Mouse (Mus musculus) lung, postnatal 0 days (tissue): ENCODE data around the gene Hpse2. TPM values are rescaled to one million over a fixed set of nuclear protein-coding genes. Genes with fewer than 3 reads are reported as not detected.

Source experiments
- ATAC-seq: fragments of 200-750 bp; cut with Nextera tagmentation; 2 replicates; pipeline ENCODE4 v1.8.0; 2017; ENCODE audit warnings: moderate library complexity
- DNase-seq: peaks from one replicate; pipeline ENCODE4 v3.0.0-alpha.2; 2016; ENCODE audit warnings: low spot score
- H3K27ac ChIP-seq: fragments of 300-500 bp; sonication (generic); 2 replicates; pipeline ENCODE4 v1.5.1; 2014; ENCODE audit warnings: antibody characterized with exemption, mild to moderate bottlenecking, low read length, mixed read lengths
- H3K27me3 ChIP-seq: fragments of 300-500 bp; sonication (generic); replicated peaks from 2 replicates; pipeline ENCODE4 v1.6.1; 2014; ENCODE audit warnings: low read length, mixed read lengths; ENCODE audit not compliant: insufficient read depth
- H3K36me3 ChIP-seq: fragments of 300-500 bp; sonication (generic); 2 replicates; pipeline ENCODE4 v1.6.1; 2014; ENCODE audit warnings: low read length, mixed read lengths; ENCODE audit not compliant: insufficient read depth
- H3K4me1 ChIP-seq: fragments of 300-500 bp; sonication (generic); 2 replicates; pipeline ENCODE4 v1.6.1; 2014; ENCODE audit warnings: antibody characterized with exemption, low read depth, low read length, mixed read lengths; ENCODE audit not compliant: insufficient read depth
- H3K4me2 ChIP-seq: fragments of 300-500 bp; sonication (generic); replicated peaks from 2 replicates; pipeline ENCODE4 v1.6.1; 2014; ENCODE audit warnings: low read depth, mild to moderate bottlenecking, low read length, moderate library complexity, mixed read lengths
- H3K4me3 ChIP-seq: fragments of 300-500 bp; sonication (generic); 2 replicates; pipeline ENCODE4 v1.5.1; 2014; ENCODE audit warnings: low read depth, low read length
- H3K9ac ChIP-seq: fragments of 300-500 bp; sonication (generic); replicated peaks from 2 replicates; pipeline ENCODE4 v1.6.1; 2014; ENCODE audit warnings: low read depth, mild to moderate bottlenecking
- H3K9me3 ChIP-seq: fragments of 300-500 bp; sonication (generic); 2 replicates; pipeline ENCODE4 v1.6.1; 2016; ENCODE audit warnings: low read length, mixed read lengths
- CTCF ChIP-seq: IDR thresholded peaks from 2 replicates; pipeline ENCODE4 v1.5.1; 2016; ENCODE audit warnings: antibody characterized with exemption, mild to moderate bottlenecking
- EP300 ChIP-seq: IDR thresholded peaks from 2 replicates; pipeline ENCODE4 v1.6.1; 2016; ENCODE audit warnings: antibody characterized with exemption, mild to moderate bottlenecking, control low read depth
- WGBS: fragments of 180-500 bp; shearing (Covaris S2); extraction: QIAGEN DNeasy Blood & Tissue Kit; methylation state at CpG from one replicate; pipeline ENCODE4 v1.1.7; 2014; 5-methylcytosine and 5-hydroxymethylcytosine counted together
- polyA plus RNA-seq: library from polyadenylated mRNA; unstranded; fragments of >200 nt; fragmentation: Nextera tagmentation; extraction: Ambion mirVana; gene quantifications from 2 replicates; pipeline ENCODE4 v1.2.1, GENCODE M21; 2015

Gene Hpse2
- polyA plus RNA-seq, 1 experiment from 2014 or later: 0.64 TPM

- H3K27me3 ChIP-seq: no peaks in the 10 kb centered on the region
- H3K27ac ChIP-seq: no peak overlapping the region
- 56% methylated on average over 2 of the region's 2 CpGs for WGBS
- no peaks in the 10 kb centered on the region for H3K9me3 ChIP-seq
- ATAC-seq (peak; percentile 42), DNase-seq (peak; percentile 71)
- TF ChIP-seq EP300 (0 out of 2 replicates have a peak, but pooled peaks have one; percentile 20), CTCF (no peak)
- peaks cover 3% of the 10 kb centered on the region; the same call in 1 of the 2 replicates for H3K4me1 ChIP-seq
- no peak overlapping the region for H3K4me2 ChIP-seq
- no peaks in the 10 kb centered on the region for H3K36me3 ChIP-seq
- H3K9ac ChIP-seq: no peak overlapping the region
- no peak overlapping the region for H3K4me3 ChIP-seq
These were observed 555.9 kb downstream of the Hpse2 start for GRCm38 (mm10) chr19:42832251-42832650.

DNA sequence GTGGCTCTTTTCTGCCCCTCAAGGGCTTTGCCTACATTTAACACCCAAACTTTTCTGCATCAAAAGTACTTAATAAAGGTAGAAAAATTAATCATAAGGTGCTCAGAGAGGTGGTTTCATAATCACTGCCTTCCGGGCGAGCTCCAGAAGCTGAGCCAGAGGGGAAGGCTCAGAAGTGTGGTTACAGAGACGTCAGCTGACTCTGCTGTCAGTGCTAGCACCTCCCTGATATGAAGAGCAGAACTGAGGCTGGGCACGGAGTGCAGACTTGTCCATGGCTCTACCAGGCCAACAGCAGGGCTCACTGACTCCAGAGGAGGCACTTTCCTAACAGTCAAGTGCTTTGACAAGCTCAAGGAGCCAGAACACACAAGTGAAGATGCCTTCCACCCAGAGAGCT, 559.0 kb downstream of the Hpse2 start:
- Histone ChIP-seq H3K36me3 (no peaks in the 10 kb centered on the region), H3K9me3 (no peaks in the 10 kb centered on the region), H3K27ac (no peak overlapping the region), H3K4me1 (peaks cover 3% of the 10 kb centered on the region; the same call in 1 of the 2 replicates), H3K4me3 (no peak overlapping the region), H3K9ac (no peak overlapping the region), H3K4me2 (no peak overlapping the region), H3K27me3 (no peaks in the 10 kb centered on the region)
- WGBS: 38% methylated on average over 4 of the region's 4 CpGs
- ATAC-seq (peak; percentile 95), DNase-seq (peak; percentile 85)
- TF ChIP-seq CTCF: no peak
- peak; percentile 58; the same call in 1 of the 2 replicates for TF ChIP-seq EP300

GRCm38 (mm10) chr19:42827843-42828242, 560.3 kb downstream of the Hpse2 start:
- Histone ChIP-seq H3K27ac (peak overlapping the region; percentile 54), H3K4me1 (peaks cover 3% of the 10 kb centered on the region; the same call in 1 of the 2 replicates), H3K9me3 (no peaks in the 10 kb centered on the region), H3K27me3 (no peaks in the 10 kb centered on the region), H3K4me2 (no peak overlapping the region), H3K9ac (no peak overlapping the region), H3K36me3 (no peaks in the 10 kb centered on the region), H3K4me3 (no peak overlapping the region)
- DNase-seq (peak; percentile 62), ATAC-seq (peak; percentile 68)
- 43% methylated on average over 3 of the region's 3 CpGs for WGBS
- TF ChIP-seq CTCF (no peak), EP300 (no peak)

DNA sequence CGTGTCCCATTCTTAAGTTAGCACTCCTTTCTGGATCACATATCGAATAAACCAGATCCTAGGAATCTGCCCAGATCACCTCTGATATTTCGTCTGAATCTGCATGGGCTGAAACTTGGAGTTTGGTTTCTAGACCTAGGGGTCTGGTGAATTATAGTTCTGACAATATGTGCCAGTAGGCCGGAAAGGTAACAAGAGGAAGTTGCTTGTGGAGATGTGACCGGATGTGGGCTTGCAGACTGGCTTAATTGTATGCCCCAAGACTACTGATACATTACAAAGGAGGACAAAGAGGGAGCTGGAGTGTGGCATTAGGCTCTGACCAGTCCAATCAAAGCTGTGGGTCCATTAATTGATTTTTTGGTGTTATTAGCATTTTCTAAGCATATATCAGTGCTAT, 568.0 kb downstream of the Hpse2 start:
- H3K36me3 ChIP-seq: no peaks in the 10 kb centered on the region
- H3K9me3 ChIP-seq: no peaks in the 10 kb centered on the region
- no peak overlapping the region for H3K4me3 ChIP-seq
- H3K4me1 ChIP-seq: no peaks in the 10 kb centered on the region
- no peaks in the 10 kb centered on the region for H3K27me3 ChIP-seq
- ATAC-seq: no peak
- no peak overlapping the region for H3K9ac ChIP-seq
- H3K4me2 ChIP-seq: no peak overlapping the region
- H3K27ac ChIP-seq: no peak overlapping the region
- no peak for DNase-seq
- WGBS: 90% methylated on average over 5 of the region's 5 CpGs
- no peak for TF ChIP-seq CTCF
- no peak for TF ChIP-seq EP300

GRCm38 (mm10) chr19:42817761-42818160, 570.4 kb downstream of the Hpse2 start:
- 70% methylated on average over 2 of the region's 2 CpGs for WGBS
- ATAC-seq (no peak), DNase-seq (no peak)
- no peak overlapping the region for H3K4me2 ChIP-seq
- TF ChIP-seq EP300: no peak
- TF ChIP-seq CTCF: no peak
- no peaks in the 10 kb centered on the region for H3K27me3 ChIP-seq
- H3K4me1 ChIP-seq: no peaks in the 10 kb centered on the region
- no peak overlapping the region for H3K27ac ChIP-seq
- H3K9me3 ChIP-seq: no peaks in the 10 kb centered on the region
- no peak overlapping the region for H3K9ac ChIP-seq
- no peaks in the 10 kb centered on the region for H3K36me3 ChIP-seq
- H3K4me3 ChIP-seq: no peak overlapping the region

DNA sequence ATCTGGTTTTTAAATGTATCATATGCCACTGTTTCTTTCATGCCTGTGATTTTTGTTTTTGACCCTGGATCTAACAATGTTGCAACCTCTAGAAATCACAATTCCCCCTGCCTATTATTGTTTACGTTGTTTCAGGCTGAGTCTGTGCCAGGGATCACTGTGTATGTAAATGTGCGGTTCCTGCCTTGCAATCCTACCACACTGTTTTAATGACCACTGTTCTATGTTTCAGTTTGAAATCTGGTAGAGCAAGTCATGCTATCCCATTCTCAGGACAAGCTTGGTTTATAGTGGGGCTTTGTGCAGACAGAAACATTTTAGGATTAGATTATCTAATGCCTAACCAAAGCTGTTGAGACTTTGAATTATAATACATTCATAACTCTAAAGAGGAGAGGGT, 571.9 kb downstream of the Hpse2 start:
- H3K4me2 ChIP-seq: no peak overlapping the region
- WGBS: 69% methylated on average over 2 of the region's 2 CpGs
- ATAC-seq (no peak), DNase-seq (no peak)
- H3K9ac ChIP-seq: no peak overlapping the region
- no peaks in the 10 kb centered on the region for H3K36me3 ChIP-seq
- H3K4me1 ChIP-seq: peaks cover 2% of the 10 kb centered on the region; the same call in 1 of the 2 replicates
- no peaks in the 10 kb centered on the region for H3K9me3 ChIP-seq
- TF ChIP-seq EP300: no peak
- TF ChIP-seq CTCF: no peak
- H3K4me3 ChIP-seq: no peak overlapping the region
- H3K27me3 ChIP-seq: no peaks in the 10 kb centered on the region
- no peak overlapping the region for H3K27ac ChIP-seq

- WGBS: 46% methylated on average over 5 of the region's 5 CpGs
- ATAC-seq (no peak), DNase-seq (peak; percentile 32)
- TF ChIP-seq EP300 (no peak), CTCF (no peak)
- H3K36me3 ChIP-seq: no peaks in the 10 kb centered on the region
- no peak overlapping the region for H3K27ac ChIP-seq
- H3K27me3 ChIP-seq: no peaks in the 10 kb centered on the region
- H3K4me1 ChIP-seq: peaks cover 2% of the 10 kb centered on the region; the same call in 1 of the 2 replicates
- no peak overlapping the region for H3K9ac ChIP-seq
- no peak overlapping the region for H3K4me3 ChIP-seq
- H3K4me2 ChIP-seq: no peak overlapping the region
- H3K9me3 ChIP-seq: no peaks in the 10 kb centered on the region
These were observed 578.0 kb downstream of the Hpse2 start for GRCm38 (mm10) chr19:42810140-42810539.
